Mouse (Mus musculus) lung, adult 2 months (tissue): ENCODE measurements around the gene Pfkfb3.

Experiments used
- CTCF ChIP-seq: fragments of 200-500 bp; IDR thresholded peaks from 2 replicates; pipeline ENCODE4 v1.5.1; 2011; ENCODE audit warnings: mild to moderate bottlenecking, low read length, control low read depth; ENCODE audit not compliant: insufficient read depth
- POLR2A ChIP-seq: fragments of 200-500 bp; IDR thresholded peaks from 2 replicates; pipeline ENCODE4 v1.6.1; 2011; ENCODE audit warnings: low read depth, mild to moderate bottlenecking, control low read depth, low read length, borderline replicate concordance; ENCODE audit errors: extremely low read depth

DNA sequence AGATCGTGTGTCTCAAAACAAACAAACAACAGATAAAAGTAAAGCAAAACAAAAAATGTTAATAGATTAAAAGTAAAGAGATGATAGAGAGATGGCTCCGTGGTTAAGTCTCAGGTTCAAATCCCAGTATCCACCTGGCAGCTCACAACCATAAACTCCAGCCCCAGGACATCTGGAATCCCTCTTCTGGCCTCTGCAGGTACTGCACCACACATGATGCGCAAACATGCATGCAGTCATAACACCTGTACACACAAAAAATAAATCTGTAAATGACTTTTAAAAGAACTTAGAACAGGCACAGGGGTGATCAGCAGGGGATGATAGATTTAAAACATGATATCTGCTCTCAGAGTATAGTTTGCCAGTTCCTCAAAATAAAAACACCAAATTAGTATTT lies 131.5 kb downstream of the Pfkfb3 start:
- peak; percentile 30 for TF ChIP-seq CTCF
- no peak for TF ChIP-seq POLR2A
